Mouse (Mus musculus) liver, embryonic 14 days (tissue): ENCODE results near the gene Tenm4. TPM values are rescaled to one million over a fixed set of nuclear protein-coding genes. Genes with fewer than 3 reads are reported as not detected.

Experiments used
- polyA plus RNA-seq: library from polyadenylated mRNA; depleted of rRNA; stranded (reverse); fragments of >200 nt; gene quantifications from 2 replicates; pipeline ENCODE4 v1.2.3, GENCODE M21; 2012; rRNA removed

Tenm4 gene
- 0.17 and 0.34 TPM in 2 replicates for polyA plus RNA-seq

GRCm38 (mm10) chr7:96170924-96171595, at the start of gene Tenm4:
Gene Tenm4, plus strand, starts transcription at chr7:96171246.

GRCm38 (mm10) chr7:96951281-96952051, 780.4 kb downstream of the Tenm4 start, which contains the start of gene Nars2:
Gene Nars2, plus strand, starts transcription at chr7:96951505.

